Comparison of ENCODE assay signal across 19 mouse cellular contexts in genomic region chr15:98391903-98392187, GRCm38 (mm10). TPM values are rescaled to one million over a fixed set of nuclear protein-coding genes. Genes with fewer than 3 reads are reported as not detected.
DNase-seq lines count a peak whose midpoint lies in the region; ATAC-seq and TF ChIP-seq lines count a peak whose summit lies in the region.
"Had no signal": no experiment of that assay in that cellular context is flagged by ENCODE, and none has a peak within 500 bp of the region (broad histone marks: within the 10 kb centered on the region; RNA-seq: fewer than 3 reads in every experiment).

No protein-coding gene starts in this region.

- H3K27me3 ChIP-seq in kidney, postnatal 0 days (ENCODE audit: insufficient read depth, low read length), result no peaks in the 10 kb centered on the region
- H3K27me3 ChIP-seq in stomach, postnatal 0 days (ENCODE audit: control insufficient read depth, insufficient read depth, low read length), result no peaks in the 10 kb centered on the region
- H3K27me3 ChIP-seq in hindbrain, embryonic 11.5 days (ENCODE audit: control insufficient read depth, insufficient read depth, low read length), result no peaks in the 10 kb centered on the region
- H3K27me3 ChIP-seq: intestine, embryonic 15.5 days had no signal

- 19% methylated on average over 2 of the region's 2 CpGs for WGBS in kidney, postnatal 0 days
- WGBS in stomach, postnatal 0 days, result 26% methylated on average over 2 of the region's 2 CpGs
- WGBS in hindbrain, embryonic 11.5 days, result 60% methylated on average over 2 of the region's 2 CpGs

- H3K4me2 ChIP-seq in kidney, postnatal 0 days (ENCODE audit: low read length), result no peak overlapping the region
- H3K4me2 ChIP-seq in stomach, postnatal 0 days (replicated peaks; ENCODE audit: low read depth), result no peak overlapping the region
- no peak overlapping the region for H3K4me2 ChIP-seq in hindbrain, embryonic 11.5 days (replicated peaks; ENCODE audit: low read depth, low read length)
- H3K4me2 ChIP-seq: intestine, embryonic 15.5 days had no signal

- TF ChIP-seq CTCF in kidney, postnatal 0 days (IDR thresholded peaks at IDR 0.05; ENCODE audit: low read depth), result no peak
- TF ChIP-seq CTCF in stomach, postnatal 0 days (IDR thresholded peaks at IDR 0.05; ENCODE audit: low read depth), result 0 out of 2 replicates have a peak, but pooled peaks have one; percentile 2

- DNase-seq in kidney, postnatal 0 days (ENCODE audit: low spot score), result peak; percentile 34
- no peak for DNase-seq in kidney, adult 11 months
- DNase-seq in ovary, postnatal 36 days (ENCODE audit: low spot score), result peak; percentile 24
- DNase-seq in ovary, adult 18-20 months (ENCODE audit: low spot score), result no peak
- peak; percentile 31 for DNase-seq in gastrocnemius, postnatal 10 days
- DNase-seq in stomach, postnatal 0 days (ENCODE audit: low spot score), result no peak
- no peak for DNase-seq in cerebellum, adult 9-11 months
- no peak for DNase-seq in hindbrain, embryonic 11.5 days (ENCODE audit: low spot score)
- DNase-seq: heart, postnatal 4 days; midbrain, embryonic 14.5 days; right cerebral cortex, adult 18-20 months; thymus, postnatal 25 days had no signal

- no peaks in the 10 kb centered on the region for H3K36me3 ChIP-seq in kidney, postnatal 0 days (ENCODE audit: insufficient read depth, low read length)
- H3K36me3 ChIP-seq in stomach, postnatal 0 days (ENCODE audit: control insufficient read depth, insufficient read depth, low read length), result no peaks in the 10 kb centered on the region
- H3K36me3 ChIP-seq in hindbrain, embryonic 11.5 days (ENCODE audit: control insufficient read depth, insufficient read depth, low read length), result no peaks in the 10 kb centered on the region
- H3K36me3 ChIP-seq: intestine, embryonic 15.5 days had no signal

- no peak overlapping the region for H3K27ac ChIP-seq in kidney, postnatal 0 days
- H3K27ac ChIP-seq in stomach, postnatal 0 days (replicated peaks), result no peak overlapping the region
- H3K27ac ChIP-seq in hindbrain, embryonic 11.5 days (ENCODE audit: low read depth, low read length), result no peak overlapping the region
- H3K27ac ChIP-seq: intestine, embryonic 15.5 days had no signal

- no peak for ATAC-seq in kidney, postnatal 0 days (replicated peaks; ENCODE audit: low FRiP score, low read depth)
- 0 out of 2 replicates have a peak, but pooled peaks have one; percentile 15 for ATAC-seq in stomach, postnatal 0 days (ENCODE audit: low FRiP score, low TSS enrichment)
- no peak for ATAC-seq in hindbrain, embryonic 11.5 days (ENCODE audit: low FRiP score)
- ATAC-seq: activated CD4-positive, CD25-positive, alpha-beta regulatory T cell, adult 4 months; intestine, embryonic 15.5 days had no signal

- no peak for TF ChIP-seq EP300 in stomach, postnatal 0 days (optimal IDR thresholded peaks at IDR 0.05)

- H3K4me1 ChIP-seq in kidney, postnatal 0 days (replicated peaks; ENCODE audit: insufficient read depth, low read length), result no peaks in the 10 kb centered on the region
- no peaks in the 10 kb centered on the region for H3K4me1 ChIP-seq in stomach, postnatal 0 days (replicated peaks; ENCODE audit: control insufficient read depth, insufficient read depth)
- H3K4me1 ChIP-seq in hindbrain, embryonic 11.5 days (replicated peaks; ENCODE audit: control insufficient read depth, insufficient read depth, low read length), result no peaks in the 10 kb centered on the region
- H3K4me1 ChIP-seq: intestine, embryonic 15.5 days had no signal

- H3K9ac ChIP-seq in kidney, postnatal 0 days (ENCODE audit: low read depth, low read length), result no peak overlapping the region
- no peak overlapping the region for H3K9ac ChIP-seq in stomach, postnatal 0 days (ENCODE audit: low read length)
- no peak overlapping the region for H3K9ac ChIP-seq in hindbrain, embryonic 11.5 days (ENCODE audit: low read depth, low read length)
- H3K9ac ChIP-seq: intestine, embryonic 15.5 days had no signal

- H3K4me3 ChIP-seq in kidney, postnatal 0 days (replicated peaks; ENCODE audit: low read depth, low read length), result no peak overlapping the region
- no peak overlapping the region for H3K4me3 ChIP-seq in stomach, postnatal 0 days (ENCODE audit: low read depth, low read length)
- no peak overlapping the region for H3K4me3 ChIP-seq in hindbrain, embryonic 11.5 days (ENCODE audit: low read depth, low read length)
- H3K4me3 ChIP-seq: intestine, embryonic 15.5 days had no signal

- H3K9me3 ChIP-seq in kidney, postnatal 0 days (replicated peaks; ENCODE audit: low read length), result no peaks in the 10 kb centered on the region
- no peaks in the 10 kb centered on the region for H3K9me3 ChIP-seq in stomach, postnatal 0 days (ENCODE audit: control insufficient read depth, low read length)
- H3K9me3 ChIP-seq in hindbrain, embryonic 11.5 days (ENCODE audit: control insufficient read depth, low read length), result no peaks in the 10 kb centered on the region
- H3K9me3 ChIP-seq: intestine, embryonic 15.5 days had no signal

RNA-seq across cellular contexts. Expression of gene Olfr283, which starts 11.1 kb away (rescaled TPM):
- not detected in 2 replicates for polyA plus RNA-seq in kidney, postnatal 0 days (2015; fragmentation: Nextera tagmentation; extraction: Ambion mirVana)
- not detected for total RNA-seq in gastrocnemius, postnatal 10 days (2021)
- polyA plus RNA-seq in stomach, postnatal 0 days (2015; fragmentation: Nextera tagmentation; extraction: Ambion mirVana), result not detected in 2 replicates
- polyA plus RNA-seq in hindbrain, embryonic 11.5 days (2014; fragmentation: Nextera tagmentation; extraction: Ambion mirVana), result not detected in 2 replicates
- total RNA-seq: heart, adult 8-10 months; heart, postnatal 4 days; layer of hippocampus, adult 8-10 months; left cerebral cortex, postnatal 14 days had no signal
- polyA plus RNA-seq: activated CD4-positive, CD25-positive, alpha-beta regulatory T cell, adult 4 months; intestine, embryonic 15.5 days; liver, embryonic 16.5 days; midbrain, embryonic 14.5 days; neural tube, embryonic 11.5 days had no signal

RNA-seq across cellular contexts. Expression of gene Olfr282, which starts 39.2 kb away (rescaled TPM):
- not detected in 2 replicates for polyA plus RNA-seq in kidney, postnatal 0 days (2015; fragmentation: Nextera tagmentation; extraction: Ambion mirVana)
- not detected for total RNA-seq in gastrocnemius, postnatal 10 days (2021)
- not detected in 2 replicates for polyA plus RNA-seq in stomach, postnatal 0 days (2015; fragmentation: Nextera tagmentation; extraction: Ambion mirVana)
- not detected in 2 replicates for polyA plus RNA-seq in hindbrain, embryonic 11.5 days (2014; fragmentation: Nextera tagmentation; extraction: Ambion mirVana)
- total RNA-seq: heart, adult 8-10 months; heart, postnatal 4 days; layer of hippocampus, adult 8-10 months; left cerebral cortex, postnatal 14 days had no signal
- polyA plus RNA-seq: activated CD4-positive, CD25-positive, alpha-beta regulatory T cell, adult 4 months; intestine, embryonic 15.5 days; liver, embryonic 16.5 days; midbrain, embryonic 14.5 days; neural tube, embryonic 11.5 days had no signal

RNA-seq across cellular contexts. Expression of gene Olfr284, which starts 51.1 kb away (rescaled TPM):
- polyA plus RNA-seq in kidney, postnatal 0 days (2015; fragmentation: Nextera tagmentation; extraction: Ambion mirVana), result not detected in 2 replicates
- total RNA-seq in gastrocnemius, postnatal 10 days (2021), result not detected
- polyA plus RNA-seq in stomach, postnatal 0 days (2015; fragmentation: Nextera tagmentation; extraction: Ambion mirVana), result not detected in 2 replicates
- not detected in 2 replicates for polyA plus RNA-seq in hindbrain, embryonic 11.5 days (2014; fragmentation: Nextera tagmentation; extraction: Ambion mirVana)
- total RNA-seq: heart, adult 8-10 months; heart, postnatal 4 days; layer of hippocampus, adult 8-10 months; left cerebral cortex, postnatal 14 days had no signal
- polyA plus RNA-seq: activated CD4-positive, CD25-positive, alpha-beta regulatory T cell, adult 4 months; intestine, embryonic 15.5 days; liver, embryonic 16.5 days; midbrain, embryonic 14.5 days; neural tube, embryonic 11.5 days had no signal

Comparison
In these comparisons a context has a peak if more than half of its experiments do, and no peak if none do; other contexts are left out.
1. DNase-seq: peak in kidney, postnatal 0 days (single experiment), ovary, postnatal 36 days (single experiment) and gastrocnemius, postnatal 10 days (single experiment); none in kidney, adult 11 months (single experiment), ovary, adult 18-20 months (single experiment), stomach, postnatal 0 days (single experiment), cerebellum, adult 9-11 months (single experiment) and hindbrain, embryonic 11.5 days (single experiment).